Mouse (Mus musculus) kidney, adult 2 months (tissue): Measurements from ENCODE around the gene Nat8f4.
"Not testable (repeated sequence)": the region's sequence is repeated elsewhere in the genome, so short reads cannot be mapped to it uniquely, and the experiment has no call there.

Source experiments
- CTCF ChIP-seq: fragments of 200-500 bp; conservative IDR thresholded peaks from 2 replicates; pipeline ENCODE4 v1.5.1; 2011; ENCODE audit warnings: low read depth, mild to moderate bottlenecking, control low read depth, low read length, moderate library complexity, mixed read lengths; ENCODE audit not compliant: insufficient read depth, insufficient read length
- POLR2A ChIP-seq: fragments of 200-500 bp; IDR thresholded peaks from one replicate; pipeline ENCODE4 v1.6.1; 2011; ENCODE audit warnings: low read depth, low read length, control low read depth

- TF ChIP-seq CTCF, POLR2A: not testable (repeated sequence)
These were observed 5.8 kb downstream of the Nat8f4 start for GRCm38 (mm10) chr6:85898596-85899475.
